Mouse (Mus musculus) cortical plate, adult 2 months (tissue): ENCODE measurements at regions not wholly inside any gene's neighbourhood (a gene's known extent, or its start where the extent isn't known, plus 50 kb on each side); places are given as distances from the start of the nearest gene placed in this dataset.

Experiments used
- CTCF ChIP-seq: fragments of 200-500 bp; IDR thresholded peaks from 2 replicates; pipeline ENCODE4 v1.5.1; 2011; ENCODE audit warnings: mild to moderate bottlenecking, control low read depth, low read length; ENCODE audit not compliant: insufficient read depth; ENCODE audit errors: extremely low read depth
- POLR2A ChIP-seq: fragments of 200-500 bp; IDR thresholded peaks from 2 replicates; pipeline ENCODE4 v1.6.1; 2011; ENCODE audit warnings: mild to moderate bottlenecking, low read length, control low read depth; ENCODE audit not compliant: insufficient read depth; ENCODE audit errors: extremely low read depth

DNA sequence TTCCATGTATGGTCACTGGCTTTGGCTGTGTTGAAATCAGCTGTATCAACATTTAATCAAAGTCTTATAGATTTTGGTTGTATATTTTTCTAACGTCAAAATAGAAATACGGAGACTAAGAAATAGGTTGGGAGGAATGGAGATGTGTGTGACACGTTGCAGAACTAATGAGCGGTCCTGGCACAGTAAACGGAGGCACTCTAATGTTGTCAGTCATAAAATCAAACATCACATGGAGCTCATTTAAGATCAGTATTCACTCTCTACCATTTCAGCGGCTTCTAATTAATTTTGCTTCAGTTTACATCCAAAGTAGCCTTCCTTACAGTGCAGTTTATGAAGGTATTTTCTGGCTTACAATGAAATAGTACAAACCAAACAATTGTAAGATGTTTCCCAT, 246.1 kb downstream of the Twistnb start:
- TF ChIP-seq POLR2A: no peak
- no peak for TF ChIP-seq CTCF
